45 mouse cellular contexts compared by ENCODE assay signal in the genomic region with DNA sequence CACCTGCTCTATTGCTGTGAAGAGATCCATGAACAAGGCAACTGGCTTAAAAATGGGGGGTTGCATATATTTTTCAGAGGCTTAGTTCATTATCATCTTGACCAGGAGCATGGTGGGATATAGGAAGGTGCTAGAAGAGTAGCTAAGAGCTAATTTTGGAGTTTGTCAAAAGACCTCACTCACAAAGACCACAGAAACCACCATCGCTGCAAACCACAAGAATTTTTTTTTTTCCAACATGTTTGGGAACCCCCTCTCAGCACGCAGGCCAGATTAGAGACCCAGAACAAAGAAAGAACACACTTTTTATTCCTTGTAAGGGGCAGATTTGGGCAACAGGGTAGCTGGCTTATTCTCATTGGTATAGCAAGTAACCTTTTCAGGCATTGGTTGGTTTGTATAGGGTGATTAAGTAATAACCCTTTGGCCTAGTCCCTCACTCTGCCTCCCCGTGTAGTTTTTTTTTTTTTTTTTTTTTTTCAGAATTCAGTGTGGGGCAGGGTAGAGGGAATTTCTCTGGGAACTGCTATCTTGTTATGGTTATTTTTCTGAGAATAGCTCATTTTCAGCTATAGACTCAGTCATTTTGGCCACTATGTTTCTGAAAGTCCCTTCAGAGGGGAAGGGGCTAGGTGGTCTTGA. TPM values are rescaled to one million over a fixed set of nuclear protein-coding genes. Genes with fewer than 3 reads are reported as not detected.
"Had no signal": no experiment of that assay in that cellular context is flagged by ENCODE, and none has a peak within 500 bp of the region (broad histone marks: within the 10 kb centered on the region; RNA-seq: fewer than 3 reads in every experiment).

No protein-coding gene starts in this region.

- H3K9ac ChIP-seq: heart, embryonic 12.5 days; heart, embryonic 13.5 days; heart, embryonic 15.5 days; hindbrain, embryonic 12.5 days; hindbrain, embryonic 13.5 days; hindbrain, embryonic 14.5 days; hindbrain, embryonic 15.5 days; intestine, embryonic 15.5 days; kidney, embryonic 15.5 days had no signal

- H3K27me3 ChIP-seq: heart, embryonic 12.5 days; heart, embryonic 13.5 days; heart, embryonic 15.5 days; hindbrain, embryonic 12.5 days; hindbrain, embryonic 13.5 days; hindbrain, embryonic 15.5 days; intestine, embryonic 15.5 days; kidney, embryonic 15.5 days had no signal

- H3K36me3 ChIP-seq: heart, embryonic 12.5 days; heart, embryonic 13.5 days; heart, embryonic 15.5 days; hindbrain, embryonic 10.5 days; hindbrain, embryonic 12.5 days; hindbrain, embryonic 13.5 days; hindbrain, embryonic 15.5 days; intestine, embryonic 15.5 days; kidney, embryonic 15.5 days had no signal

- H3K27ac ChIP-seq: heart, embryonic 13.5 days; heart, embryonic 15.5 days; hindbrain, embryonic 10.5 days; hindbrain, embryonic 12.5 days; hindbrain, embryonic 13.5 days; hindbrain, embryonic 14.5 days; hindbrain, embryonic 15.5 days; hindbrain, postnatal 0 days; intestine, embryonic 15.5 days; kidney, embryonic 15.5 days; kidney, postnatal 0 days; layer of hippocampus, adult 2 months; left cerebral cortex, adult 2 months had no signal

- H3K4me3 ChIP-seq: heart, embryonic 12.5 days; heart, embryonic 13.5 days; heart, embryonic 15.5 days; hindbrain, embryonic 10.5 days; hindbrain, embryonic 12.5 days; hindbrain, embryonic 13.5 days; hindbrain, embryonic 15.5 days; intestine, embryonic 15.5 days; kidney, embryonic 15.5 days; layer of hippocampus, adult 2 months; left cerebral cortex, adult 2 months had no signal

- DNase-seq: heart, postnatal 10 days; heart, postnatal 14 days; heart, postnatal 36 days; kidney, adult 11 months; kidney, adult 18-20 months; kidney, adult 2 months; kidney, adult 8-10 months; kidney, adult 9 months; kidney, postnatal 10 days; kidney, postnatal 14 days; kidney, postnatal 25 days; kidney, postnatal 36 days; kidney, postnatal 4 days; layer of hippocampus, adult 9-11 months; layer of hippocampus, postnatal 36 days had no signal

- H3K4me2 ChIP-seq: heart, embryonic 12.5 days; heart, embryonic 13.5 days; heart, embryonic 15.5 days; hindbrain, embryonic 12.5 days; hindbrain, embryonic 13.5 days; hindbrain, embryonic 14.5 days; hindbrain, embryonic 15.5 days; intestine, embryonic 15.5 days; kidney, embryonic 15.5 days had no signal

- H3K4me1 ChIP-seq: heart, embryonic 12.5 days; heart, embryonic 13.5 days; heart, embryonic 15.5 days; hindbrain, embryonic 10.5 days; hindbrain, embryonic 12.5 days; hindbrain, embryonic 13.5 days; hindbrain, embryonic 15.5 days; intestine, embryonic 15.5 days; kidney, embryonic 15.5 days had no signal

- H3K9me3 ChIP-seq: hindbrain, embryonic 15.5 days; intestine, embryonic 15.5 days; kidney, embryonic 15.5 days had no signal

RNA-seq across cellular contexts. Expression of gene Rpl39l, which starts 2.3 kb away (rescaled TPM):
- total RNA-seq: heart, postnatal 10 days; heart, postnatal 14 days; heart, postnatal 25 days; heart, postnatal 36 days; hindbrain, postnatal 0 days; layer of hippocampus, adult 18-20 months; layer of hippocampus, adult 2 months; layer of hippocampus, adult 8-10 months; layer of hippocampus, postnatal 10 days; layer of hippocampus, postnatal 14 days; layer of hippocampus, postnatal 25 days; layer of hippocampus, postnatal 36 days; left cerebral cortex, adult 18-20 months; left cerebral cortex, adult 2 months; left cerebral cortex, adult 8-10 months had no signal
- polyA plus RNA-seq: heart, embryonic 14.5 days; hindbrain, embryonic 14.5 days; hindbrain, embryonic 15.5 days; hindbrain, embryonic 16.5 days; hindbrain, postnatal 0 days; inflammation-experienced regulatory T-cells, adult 6 months; intestine, embryonic 14.5 days; intestine, embryonic 15.5 days; intestine, postnatal 0 days; kidney, adult 2 months; kidney, embryonic 14.5 days; kidney, embryonic 16.5 days; kidney, postnatal 0 days; large intestine, adult 2 months had no signal

RNA-seq across cellular contexts. Expression of gene Atf7ip2, which starts 20.2 kb away (rescaled TPM):
- total RNA-seq: heart, postnatal 14 days; heart, postnatal 25 days; heart, postnatal 36 days; hindbrain, postnatal 0 days; layer of hippocampus, adult 2 months; layer of hippocampus, postnatal 14 days; layer of hippocampus, postnatal 25 days; layer of hippocampus, postnatal 36 days; left cerebral cortex, adult 18-20 months; left cerebral cortex, adult 2 months; left cerebral cortex, adult 8-10 months had no signal
